Mouse (Mus musculus): ENCODE measurements around the gene Vnn1. TPM values are rescaled to one million over a fixed set of nuclear protein-coding genes. Genes with fewer than 3 reads are reported as not detected.

Gene Vnn1
- polyA plus RNA-seq (2012; fragmentation: generic; extraction: Trizol) = not detected

DNA sequence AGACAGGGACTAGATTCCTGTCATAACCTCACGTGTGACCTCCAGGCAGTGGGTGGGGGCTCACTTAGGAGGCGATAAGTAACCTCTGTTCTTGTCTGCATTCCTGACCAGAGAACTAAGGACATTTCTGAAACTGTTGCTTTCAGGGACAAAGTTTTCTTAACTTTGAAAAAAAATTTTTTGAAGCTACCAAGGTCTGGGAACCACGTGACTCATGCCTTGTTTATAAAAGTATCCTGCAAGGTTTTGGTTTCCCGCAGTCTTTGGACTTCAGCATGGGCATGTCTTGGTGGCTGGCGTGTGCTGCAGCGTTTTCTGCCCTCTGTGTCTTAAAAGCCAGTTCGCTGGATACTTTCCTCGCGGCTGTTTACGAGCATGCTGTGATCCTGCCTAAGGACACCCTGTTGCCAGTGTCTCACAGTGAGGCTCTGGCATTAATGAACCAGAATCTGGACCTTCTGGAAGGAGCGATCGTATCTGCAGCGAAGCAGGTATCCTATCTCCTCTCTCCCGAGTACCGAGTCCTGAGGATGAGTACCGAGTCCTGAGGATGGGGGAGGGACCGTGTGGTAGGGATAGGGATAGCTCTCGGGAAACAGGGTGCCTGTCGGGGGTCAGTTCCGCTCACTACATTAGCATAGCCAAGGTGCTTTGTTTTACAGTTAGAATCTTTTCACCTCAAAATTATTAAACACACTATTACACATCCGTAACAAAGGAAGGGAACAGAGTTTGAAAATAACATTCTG is at the start of gene Vnn1:
Gene Vnn1, plus strand, starts transcription at position 88 of the 749 bp plus-strand sequence.
- no peak within 1 kb of the TSS for H3K4me3 ChIP-seq
- H3K36me3 ChIP-seq (ENCODE audit: control insufficient read depth, insufficient read depth) = no peaks in the 10 kb centered on the region
- peak within 1 kb of the TSS; percentile 70 for H3K4me2 ChIP-seq (ENCODE audit: low read depth)
- no peaks in the 10 kb centered on the region for H3K79me2 ChIP-seq (ENCODE audit: control insufficient read depth, insufficient read depth)
- TF ChIP-seq USF1 (IDR thresholded peaks at IDR 0.05; ENCODE audit: low read depth) (peak; percentile 40), SRF (IDR thresholded peaks at IDR 0.05; ENCODE audit: control insufficient read depth, insufficient read length, low read depth) (no peak)
- H3K27me3 ChIP-seq (ENCODE audit: control insufficient read depth, insufficient read depth, insufficient read length) = no peaks in the 10 kb centered on the region
- no peak within 1 kb of the TSS for H3ac ChIP-seq (ENCODE audit: control insufficient read depth, insufficient read length)

- Histone ChIP-seq H3K27me3 (ENCODE audit: control insufficient read depth, insufficient read depth, insufficient read length) (peaks cover 12% of the 10 kb centered on the region), H3K4me2 (ENCODE audit: low read depth) (no peak within 1 kb of the TSS), H3K79me2 (ENCODE audit: control insufficient read depth, insufficient read depth) (no peaks in the 10 kb centered on the region), H3K4me3 (no peak within 1 kb of the TSS), H3ac (ENCODE audit: control insufficient read depth, insufficient read length) (no peak within 1 kb of the TSS), H3K36me3 (ENCODE audit: control insufficient read depth, insufficient read depth) (no peaks in the 10 kb centered on the region)
- no peak for TF ChIP-seq TCF12 (IDR thresholded peaks at IDR 0.05; ENCODE audit: insufficient read depth, poor library complexity, severe bottlenecking)
- no peak for TF ChIP-seq MAX (IDR thresholded peaks at IDR 0.05; ENCODE audit: low read depth)
- no peak for TF ChIP-seq REST (IDR thresholded peaks at IDR 0.05; ENCODE audit: insufficient read depth, insufficient read length)
- no peak for TF ChIP-seq SRF (IDR thresholded peaks at IDR 0.05; ENCODE audit: control insufficient read depth, insufficient read length, low read depth)
- no peak for TF ChIP-seq E2F4 (IDR thresholded peaks at IDR 0.05; ENCODE audit: insufficient read depth)
- TF ChIP-seq POLR2AphosphoS2 (IDR thresholded peaks at IDR 0.05; ENCODE audit: insufficient read length, low read depth) = no peak
- no peak for TF ChIP-seq USF1 (IDR thresholded peaks at IDR 0.05; ENCODE audit: low read depth)
- TF ChIP-seq MYOG (IDR thresholded peaks at IDR 0.05; ENCODE audit: control insufficient read depth in 1 of 3, insufficient read depth in 1 of 3, insufficient read length in 2 of 3, low read depth in 2 of 3) = no peak
- TF ChIP-seq TCF3 (IDR thresholded peaks at IDR 0.05; ENCODE audit: insufficient read length, low read depth) = no peak
- TF ChIP-seq CEBPB (IDR thresholded peaks at IDR 0.05; ENCODE audit: insufficient read depth, poor library complexity, severe bottlenecking) = no peak
Measured at GRCm38 (mm10) chr10:23851228-23851912, 43.1 kb upstream of the Vnn1 start, which contains the start of gene Vnn3. Gene Vnn3 (plus strand): TSS chr10:23851462.

- TF ChIP-seq MYOG (IDR thresholded peaks at IDR 0.05; ENCODE audit: control insufficient read depth in 1 of 3, insufficient read depth in 1 of 3, insufficient read length in 2 of 3, low read depth in 2 of 3) = no peak
- H3K4me3 ChIP-seq = no peak overlapping the region
- H3K4me2 ChIP-seq (ENCODE audit: low read depth) = no peak overlapping the region
- H3ac ChIP-seq (ENCODE audit: control insufficient read depth, insufficient read length) = no peak overlapping the region
- H3K27me3 ChIP-seq (ENCODE audit: control insufficient read depth, insufficient read depth, insufficient read length) = peaks cover 12% of the 10 kb centered on the region
- no peaks in the 10 kb centered on the region for H3K79me2 ChIP-seq (ENCODE audit: control insufficient read depth, insufficient read depth)
- H3K36me3 ChIP-seq (ENCODE audit: control insufficient read depth, insufficient read depth) = no peaks in the 10 kb centered on the region
Measured at GRCm38 (mm10) chr10:23852096-23852495, 42.4 kb upstream of the Vnn1 start.

DNA sequence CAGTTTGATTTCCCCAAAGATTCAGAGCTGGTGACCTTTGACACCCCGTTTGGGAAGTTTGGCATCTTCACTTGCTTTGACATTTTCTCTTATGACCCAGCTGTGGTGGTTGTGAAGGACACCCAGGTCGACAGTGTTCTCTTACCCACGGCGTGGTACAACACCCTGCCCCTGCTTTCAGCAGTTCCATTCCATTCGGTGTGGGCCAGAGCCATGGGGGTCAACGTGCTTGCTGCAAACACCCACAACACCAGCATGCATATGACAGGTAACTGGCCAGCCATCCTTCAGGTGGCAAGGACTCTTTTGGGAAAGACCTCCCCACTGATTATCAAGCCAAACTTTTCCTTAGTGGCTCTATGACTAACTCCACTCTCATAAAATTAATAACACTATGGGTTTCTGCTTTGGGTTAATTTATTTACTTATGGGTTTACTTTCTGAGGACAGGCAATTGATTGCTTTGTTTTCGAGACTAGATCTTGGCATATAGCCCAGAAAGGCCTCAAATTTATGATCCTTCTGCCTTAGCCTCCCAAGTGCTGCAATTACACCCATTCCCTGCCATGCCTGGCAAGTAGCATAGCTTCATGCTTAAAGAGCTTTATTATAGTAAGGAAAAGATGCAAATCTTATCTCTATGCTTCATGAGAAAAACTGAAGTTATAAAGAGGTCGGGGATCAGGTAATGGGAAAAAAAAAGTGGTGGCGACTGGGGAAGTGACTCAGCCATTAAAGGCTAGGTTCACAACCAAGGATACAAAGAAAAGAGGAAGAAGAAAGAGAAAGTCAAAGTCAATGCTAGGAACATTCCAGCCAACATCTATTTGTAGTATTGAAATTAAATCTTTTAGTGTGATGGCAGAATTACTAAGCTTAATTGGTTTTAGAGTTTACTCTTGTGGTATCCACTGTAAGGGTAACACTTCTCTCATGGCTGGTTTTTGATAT is 29.9 kb upstream of the Vnn1 start:
- H3K27me3 ChIP-seq (ENCODE audit: control insufficient read depth, insufficient read depth, insufficient read length) = no peaks in the 10 kb centered on the region
- H3K4me2 ChIP-seq (ENCODE audit: low read depth) = no peak overlapping the region
- TF ChIP-seq POLR2A (IDR thresholded peaks at IDR 0.05; ENCODE audit: insufficient read length, low read depth) (no peak), CEBPB (IDR thresholded peaks at IDR 0.05; ENCODE audit: insufficient read depth, poor library complexity, severe bottlenecking) (no peak), SRF (IDR thresholded peaks at IDR 0.05; ENCODE audit: control insufficient read depth, insufficient read length, low read depth) (no peak), TCF3 (IDR thresholded peaks at IDR 0.05; ENCODE audit: insufficient read length, low read depth) (no peak), E2F4 (IDR thresholded peaks at IDR 0.05; ENCODE audit: insufficient read depth) (no peak), POLR2AphosphoS2 (IDR thresholded peaks at IDR 0.05; ENCODE audit: insufficient read length, low read depth) (no peak), REST (IDR thresholded peaks at IDR 0.05; ENCODE audit: insufficient read depth, insufficient read length) (no peak), MAX (IDR thresholded peaks at IDR 0.05; ENCODE audit: low read depth) (no peak), MYOD1 (IDR thresholded peaks at IDR 0.05; ENCODE audit: control insufficient read depth in 1 of 3, insufficient read length in 2 of 3, low read depth in 2 of 3) (no peak), TCF12 (IDR thresholded peaks at IDR 0.05; ENCODE audit: insufficient read depth, poor library complexity, severe bottlenecking) (no peak), MYOG (IDR thresholded peaks at IDR 0.05; ENCODE audit: control insufficient read depth in 1 of 3, insufficient read depth in 1 of 3, insufficient read length in 2 of 3, low read depth in 2 of 3) (no peak), USF1 (IDR thresholded peaks at IDR 0.05; ENCODE audit: low read depth) (no peak)
- no peaks in the 10 kb centered on the region for H3K36me3 ChIP-seq (ENCODE audit: control insufficient read depth, insufficient read depth)
- H3K4me3 ChIP-seq = no peak overlapping the region
- H3ac ChIP-seq (ENCODE audit: control insufficient read depth, insufficient read length) = no peak overlapping the region
- H3K79me2 ChIP-seq (ENCODE audit: control insufficient read depth, insufficient read depth) = no peaks in the 10 kb centered on the region
